Mouse (Mus musculus) kidney, embryonic 14.5 days (tissue): ENCODE measurements at regions not wholly inside any gene's neighbourhood (a gene's known extent, or its start where the extent isn't known, plus 50 kb on each side); places are given as distances from the start of the nearest gene placed in this dataset.
A peak's percentile ranks its signal among the peaks of the same experiment; 100 is the strongest.

Experiments used
- ATAC-seq: fragments of 200-750 bp; cut with Nextera tagmentation; 2 replicates; pipeline ENCODE4 v1.8.0; 2017; ENCODE audit warnings: moderate number of reproducible peaks, mild to moderate bottlenecking, moderate TSS enrichment, moderate library complexity; ENCODE audit not compliant: low FRiP score, low TSS enrichment
- H3K27ac ChIP-seq: fragments of 300-500 bp; sonication (generic); 2 replicates; pipeline ENCODE4 v1.5.1; 2014; ENCODE audit warnings: low read depth, mild to moderate bottlenecking, low read length, moderate library complexity, mixed read lengths
- H3K27me3 ChIP-seq: fragments of 300-500 bp; sonication (generic); 2 replicates; pipeline ENCODE4 v1.6.1; 2014; ENCODE audit warnings: mild to moderate bottlenecking, low read length; ENCODE audit not compliant: control insufficient read depth, insufficient read depth
- H3K36me3 ChIP-seq: fragments of 300-500 bp; sonication (generic); 2 replicates; pipeline ENCODE4 v1.6.1; 2014; ENCODE audit warnings: low read length, mixed read lengths; ENCODE audit not compliant: control insufficient read depth, insufficient read depth
- H3K4me1 ChIP-seq: fragments of 300-500 bp; sonication (generic); 2 replicates; pipeline ENCODE4 v1.6.1; 2014; ENCODE audit warnings: low read length, mixed read lengths; ENCODE audit not compliant: control insufficient read depth, insufficient read depth
- H3K4me2 ChIP-seq: fragments of 300-500 bp; sonication (generic); replicated peaks from 2 replicates; pipeline ENCODE4 v1.6.1; 2014; ENCODE audit warnings: low read depth, mild to moderate bottlenecking, low read length
- H3K4me3 ChIP-seq: fragments of 300-500 bp; sonication (generic); 2 replicates; pipeline ENCODE4 v1.5.1; 2014; ENCODE audit warnings: mild to moderate bottlenecking, low read length
- H3K9ac ChIP-seq: fragments of 300-500 bp; sonication (generic); 2 replicates; pipeline ENCODE4 v1.6.1; 2014; ENCODE audit warnings: low read depth, mild to moderate bottlenecking, low read length, moderate library complexity
- H3K9me3 ChIP-seq: fragments of 300-500 bp; sonication (generic); 2 replicates; pipeline ENCODE4 v1.6.1; 2016; ENCODE audit warnings: low read length; ENCODE audit not compliant: control insufficient read depth
- WGBS: fragments of 180-500 bp; shearing (Covaris S2); extraction: QIAGEN DNeasy Blood & Tissue Kit; methylation state at CpG from one replicate; pipeline ENCODE4 v1.1.7; 2014; 5-methylcytosine and 5-hydroxymethylcytosine counted together

DNA sequence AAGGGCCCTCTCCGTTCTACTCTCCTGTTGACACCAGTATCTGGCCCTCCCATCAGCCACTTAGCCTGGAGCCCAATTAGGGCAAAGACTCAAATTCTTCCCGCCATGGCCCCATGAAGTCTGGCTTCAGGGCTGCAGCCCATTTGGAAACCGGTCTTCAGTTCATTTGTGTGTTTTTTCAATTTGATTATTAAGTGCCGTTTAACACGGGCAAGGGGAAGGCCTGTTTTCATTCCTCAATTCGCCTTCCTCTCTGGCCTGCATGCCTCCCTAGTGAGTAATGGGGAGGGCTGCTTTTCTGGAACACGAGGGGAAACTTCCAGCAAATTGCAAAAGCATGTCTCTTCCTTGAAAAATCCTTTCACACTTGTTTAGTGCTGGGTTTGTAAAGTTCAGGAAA, 89.1 kb upstream of the Rbpj start:
- no peak for ATAC-seq
- H3K4me3 ChIP-seq = no peak overlapping the region
- 0 out of 2 replicates have a peak, but pooled peaks cover 5% of the 10 kb centered on the region for H3K4me1 ChIP-seq
- no peak overlapping the region for H3K4me2 ChIP-seq
- no peak overlapping the region for H3K9ac ChIP-seq
- H3K27ac ChIP-seq = no peak overlapping the region
- no peaks in the 10 kb centered on the region for H3K9me3 ChIP-seq
- no peaks in the 10 kb centered on the region for H3K36me3 ChIP-seq
- no peaks in the 10 kb centered on the region for H3K27me3 ChIP-seq
- 13% methylated on average over 7 of the region's 7 CpGs for WGBS

- ATAC-seq = no peak
- WGBS = 80% methylated on average over 2 of the region's 2 CpGs
- Histone ChIP-seq H3K4me2 (no peak overlapping the region), H3K4me3 (no peak overlapping the region), H3K27me3 (no peaks in the 10 kb centered on the region), H3K9ac (no peak overlapping the region), H3K27ac (no peak overlapping the region), H3K9me3 (no peaks in the 10 kb centered on the region), H3K36me3 (no peaks in the 10 kb centered on the region), H3K4me1 (0 out of 2 replicates have a peak, but pooled peaks cover 5% of the 10 kb centered on the region)
These were observed 88.3 kb upstream of the Rbpj start for GRCm38 (mm10) chr5:53377698-53378097.

DNA sequence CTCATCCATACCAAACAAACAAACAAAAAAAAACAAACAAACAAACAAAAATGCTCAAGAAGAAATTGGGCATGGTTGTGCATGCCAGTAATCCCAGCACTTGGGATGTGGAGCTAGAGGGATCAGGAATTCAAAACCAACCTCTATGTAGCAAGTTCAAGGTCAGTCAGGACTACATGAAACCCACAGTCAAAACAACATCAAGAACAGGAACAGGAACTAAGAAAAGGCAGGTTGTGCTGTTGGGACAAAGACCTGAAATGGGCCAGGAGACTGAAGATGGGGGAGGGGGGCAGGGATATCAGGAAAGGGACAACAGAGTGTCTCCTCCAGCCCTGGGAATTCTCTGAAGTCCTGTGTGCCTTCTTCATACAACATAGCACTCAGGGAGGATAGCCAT, 87.8 kb upstream of the Rbpj start:
- H3K27me3 ChIP-seq = no peaks in the 10 kb centered on the region
- no peak overlapping the region for H3K9ac ChIP-seq
- no peak for ATAC-seq
- H3K4me3 ChIP-seq = no peak overlapping the region
- H3K36me3 ChIP-seq = no peaks in the 10 kb centered on the region
- H3K4me1 ChIP-seq = 0 out of 2 replicates have a peak, but pooled peaks cover 5% of the 10 kb centered on the region
- no peak overlapping the region for H3K4me2 ChIP-seq
- no peak overlapping the region for H3K27ac ChIP-seq
- H3K9me3 ChIP-seq = no peaks in the 10 kb centered on the region

GRCm38 (mm10) chr5:53378599-53378998, 87.4 kb upstream of the Rbpj start:
- no peak overlapping the region for H3K9ac ChIP-seq
- no peaks in the 10 kb centered on the region for H3K36me3 ChIP-seq
- H3K27ac ChIP-seq = no peak overlapping the region
- H3K4me1 ChIP-seq = 0 out of 2 replicates have a peak, but pooled peaks cover 5% of the 10 kb centered on the region
- H3K9me3 ChIP-seq = no peaks in the 10 kb centered on the region
- 88% methylated on average over 7 of the region's 7 CpGs for WGBS
- H3K4me3 ChIP-seq = no peak overlapping the region
- no peak for ATAC-seq
- no peaks in the 10 kb centered on the region for H3K27me3 ChIP-seq
- no peak overlapping the region for H3K4me2 ChIP-seq

GRCm38 (mm10) chr5:53379612-53380011, 86.3 kb upstream of the Rbpj start:
- H3K9ac ChIP-seq = no peak overlapping the region
- H3K36me3 ChIP-seq = no peaks in the 10 kb centered on the region
- no peaks in the 10 kb centered on the region for H3K27me3 ChIP-seq
- peak; percentile 67; the same call in 1 of the 2 replicates for ATAC-seq
- no peak overlapping the region for H3K4me2 ChIP-seq
- 28% methylated on average over 17 of the region's 17 CpGs for WGBS
- no peak overlapping the region for H3K4me3 ChIP-seq
- H3K4me1 ChIP-seq = 0 out of 2 replicates have a peak, but pooled peaks cover 5% of the 10 kb centered on the region
- no peaks in the 10 kb centered on the region for H3K9me3 ChIP-seq
- H3K27ac ChIP-seq = no peak overlapping the region; the same call in 1 of the 2 replicates

DNA sequence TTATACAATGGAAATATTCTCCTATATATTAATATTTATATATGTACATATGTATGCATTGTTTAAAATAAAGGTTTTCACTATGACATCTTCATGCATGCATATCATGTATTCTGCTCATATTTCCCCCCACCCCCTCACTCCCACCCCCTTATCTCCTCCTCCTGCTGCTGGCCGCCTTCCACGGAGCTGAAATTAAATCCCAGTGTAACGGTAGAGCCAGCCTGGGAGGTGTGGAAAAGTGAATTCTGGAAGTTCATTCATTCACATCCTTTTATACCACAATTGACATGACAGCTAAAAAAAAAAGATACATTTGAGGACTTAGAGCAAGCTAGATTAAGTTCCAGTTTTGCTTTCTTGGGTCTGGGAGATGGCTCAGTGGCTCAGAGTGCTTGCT, 85.7 kb upstream of the Rbpj start:
- ATAC-seq = no peak
- 42% methylated on average over 3 of the region's 3 CpGs for WGBS
- Histone ChIP-seq H3K4me1 (0 out of 2 replicates have a peak, but pooled peaks cover 5% of the 10 kb centered on the region), H3K27me3 (no peaks in the 10 kb centered on the region), H3K27ac (no peak overlapping the region), H3K9me3 (no peaks in the 10 kb centered on the region), H3K4me2 (no peak overlapping the region), H3K9ac (no peak overlapping the region), H3K36me3 (no peaks in the 10 kb centered on the region), H3K4me3 (no peak overlapping the region)

DNA sequence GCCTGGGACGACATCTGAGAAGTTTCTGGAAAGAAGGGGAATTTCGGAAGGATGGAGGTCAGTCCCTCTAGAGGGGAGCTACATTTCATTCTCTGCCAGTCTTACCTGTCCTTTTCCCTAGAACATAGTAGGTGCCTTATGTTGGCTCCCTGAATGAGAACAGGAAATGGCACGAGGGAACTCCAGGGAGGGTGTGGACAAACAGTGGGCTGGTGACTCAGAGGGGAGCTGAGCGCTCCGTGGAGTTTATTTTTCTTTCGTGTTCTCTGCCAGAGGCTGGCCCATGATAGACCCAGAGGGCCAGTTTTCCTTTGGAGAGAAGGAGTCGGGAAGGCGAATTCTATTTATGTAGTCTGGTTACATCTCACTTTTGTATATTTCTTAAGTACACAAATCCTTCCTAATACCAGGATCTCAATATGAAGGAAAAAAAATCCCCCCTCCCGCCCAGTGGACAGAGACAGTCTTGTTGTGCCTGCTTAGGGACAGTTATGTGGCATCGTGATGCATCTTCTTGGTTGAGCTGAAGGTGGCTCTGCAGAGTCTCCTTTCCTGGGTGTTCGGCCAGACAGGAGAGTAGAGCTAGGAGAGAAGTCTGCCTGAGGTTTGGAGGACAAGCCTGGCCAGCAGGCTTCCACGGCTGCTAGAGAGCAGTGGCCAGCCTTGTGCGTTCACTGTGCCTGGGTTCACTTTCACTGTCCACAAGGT, 84.3 kb upstream of the Rbpj start:
- Histone ChIP-seq H3K9me3 (no peaks in the 10 kb centered on the region), H3K4me1 (0 out of 2 replicates have a peak, but pooled peaks cover 5% of the 10 kb centered on the region), H3K27me3 (no peaks in the 10 kb centered on the region), H3K27ac (no peak overlapping the region), H3K36me3 (no peaks in the 10 kb centered on the region), H3K9ac (no peak overlapping the region), H3K4me3 (no peak overlapping the region), H3K4me2 (no peak overlapping the region)
- ATAC-seq = no peak
- 49% methylated on average over 13 of the region's 13 CpGs for WGBS

- Histone ChIP-seq H3K36me3 (no peaks in the 10 kb centered on the region), H3K9me3 (no peaks in the 10 kb centered on the region), H3K9ac (no peak overlapping the region), H3K27ac (no peak overlapping the region), H3K4me2 (no peak overlapping the region), H3K4me3 (no peak overlapping the region), H3K4me1 (0 out of 2 replicates have a peak, but pooled peaks cover 5% of the 10 kb centered on the region), H3K27me3 (no peaks in the 10 kb centered on the region)
- 94% methylated on average over 7 of the region's 7 CpGs for WGBS
- ATAC-seq = no peak
These were observed 81.9 kb upstream of the Rbpj start for GRCm38 (mm10) chr5:53384026-53384425.

DNA sequence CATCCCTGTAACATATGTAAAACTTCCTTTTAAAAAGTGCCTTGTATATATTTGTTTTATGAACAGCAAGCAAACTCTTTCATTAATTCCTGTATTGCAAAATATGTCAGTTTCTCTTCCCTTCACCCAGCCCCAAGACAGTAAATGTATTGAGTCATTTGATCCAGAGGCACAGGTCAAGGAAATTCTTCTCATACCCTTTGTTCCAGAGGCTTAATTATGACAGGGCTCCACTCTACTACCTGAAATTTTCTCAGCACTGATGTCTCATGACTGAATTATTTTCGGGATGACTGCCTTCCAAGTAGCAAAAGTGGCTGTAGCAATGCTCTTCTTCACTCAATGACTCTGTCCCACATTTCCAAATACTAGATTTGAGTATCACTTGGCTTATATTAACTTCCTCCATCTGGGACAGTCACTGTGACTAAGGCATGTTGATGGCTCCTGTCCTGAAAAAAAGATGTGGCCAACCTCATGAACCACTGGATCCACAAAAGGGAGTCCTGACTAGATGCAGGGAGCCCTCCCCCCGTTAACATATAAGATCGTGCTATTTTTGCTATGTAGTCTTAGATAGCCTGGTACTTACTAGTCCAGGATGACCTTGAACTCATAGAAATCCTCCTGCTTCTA, 80.3 kb upstream of the Rbpj start:
- Histone ChIP-seq H3K27ac (no peak overlapping the region), H3K4me3 (no peak overlapping the region), H3K9me3 (no peaks in the 10 kb centered on the region), H3K4me2 (no peak overlapping the region), H3K4me1 (no peaks in the 10 kb centered on the region), H3K36me3 (no peaks in the 10 kb centered on the region), H3K9ac (no peak overlapping the region), H3K27me3 (no peaks in the 10 kb centered on the region)
- WGBS = 89% methylated on average over 3 of the region's 3 CpGs
- ATAC-seq = no peak
